Mouse (Mus musculus) heart, embryonic 11.5 days (tissue): Measurements from ENCODE around the gene Fitm2. TPM values are rescaled to one million over a fixed set of nuclear protein-coding genes. Genes with fewer than 3 reads are reported as not detected.

Experiments used
- polyA plus RNA-seq: library from polyadenylated mRNA; unstranded; fragments of >200 nt; fragmentation: Nextera tagmentation; extraction: Ambion mirVana; gene quantifications from 2 replicates; pipeline ENCODE4 v1.2.1, GENCODE M21; 2014

Gene Fitm2
- polyA plus RNA-seq, 1 experiment from 2014 or later: 11.6 TPM

Other genes starting within 250 kb of the Fitm2 start
- 19.5 and 22.7 TPM in 2 replicates for gene Jph2, start 74.6 kb downstream of the Fitm2 start, polyA plus RNA-seq
- gene Oser1, start 47.9 kb downstream of the Fitm2 start, polyA plus RNA-seq: 60.8 and 64.1 TPM in 2 replicates
- 0.31 and 0.64 TPM in 2 replicates for gene Gdap1l1, start 34.2 kb downstream of the Fitm2 start, polyA plus RNA-seq
- gene R3hdml, start 19.7 kb upstream of the Fitm2 start, polyA plus RNA-seq: 0.27 TPM in 1 of 2 replicates, not detected in the other
- gene Hnf4a, start 34.2 kb upstream of the Fitm2 start, polyA plus RNA-seq: 0.04 and 0.56 TPM in 2 replicates
- gene Ttpal, start 129.7 kb upstream of the Fitm2 start, polyA plus RNA-seq: 28.2 TPM in 2 replicates
- 77.5 and 79.0 TPM in 2 replicates for gene Serinc3, start 172.5 kb upstream of the Fitm2 start, polyA plus RNA-seq
- 249 and 252 TPM in 2 replicates for gene Pkig, start 185.8 kb upstream of the Fitm2 start, polyA plus RNA-seq